Mouse (Mus musculus): Measurements from ENCODE around the gene Calr.
A peak's percentile ranks its signal among the peaks of the same experiment; 100 is the strongest.

Calr gene

DNA sequence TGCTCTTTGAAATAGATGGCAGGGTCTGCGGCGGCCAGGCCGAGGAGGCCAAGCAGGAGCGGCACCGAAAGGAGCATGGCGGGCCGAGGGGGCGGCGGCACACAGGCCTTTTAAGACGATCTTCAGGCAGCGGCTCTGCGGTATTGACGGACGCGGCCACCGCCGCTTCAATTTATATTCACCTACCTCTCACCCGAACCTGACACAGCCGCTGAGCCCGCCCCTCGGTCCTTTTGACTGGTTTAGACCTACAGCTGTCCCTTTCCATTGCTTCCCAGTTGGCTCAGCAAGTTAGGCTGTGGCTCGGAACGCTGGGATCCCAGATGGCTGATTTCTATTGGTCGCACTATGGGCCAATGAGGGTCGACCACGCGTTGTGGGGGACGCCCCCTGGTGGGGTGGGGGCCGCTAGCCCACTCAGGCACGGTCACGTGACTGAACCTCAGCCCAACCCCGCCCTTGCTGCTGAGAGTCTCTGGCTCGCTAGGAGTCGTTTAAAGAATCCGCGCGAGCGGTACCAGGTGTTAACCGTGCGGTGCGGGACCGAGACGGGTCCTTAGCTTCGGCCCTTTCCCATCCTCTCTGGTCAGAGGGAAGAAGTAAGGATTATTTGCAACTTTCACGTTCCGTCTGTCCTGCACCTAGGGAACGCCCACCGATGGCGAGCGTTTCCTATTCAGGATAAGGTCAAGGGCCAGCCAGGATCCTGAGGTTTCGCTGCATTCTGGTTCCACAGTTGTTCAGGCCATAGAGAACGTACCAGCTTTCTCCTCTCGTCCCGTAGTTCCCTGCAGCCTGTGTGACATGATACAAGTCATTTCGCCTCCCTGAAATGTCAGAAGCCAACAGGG, at the start of gene Calr:
TSS of gene Calr (minus strand) at position 213 of the 851 bp plus-strand sequence.
- DNase-seq (ENCODE audit: low spot score in 2 of 2): peak; percentile 99 to 100

DNA sequence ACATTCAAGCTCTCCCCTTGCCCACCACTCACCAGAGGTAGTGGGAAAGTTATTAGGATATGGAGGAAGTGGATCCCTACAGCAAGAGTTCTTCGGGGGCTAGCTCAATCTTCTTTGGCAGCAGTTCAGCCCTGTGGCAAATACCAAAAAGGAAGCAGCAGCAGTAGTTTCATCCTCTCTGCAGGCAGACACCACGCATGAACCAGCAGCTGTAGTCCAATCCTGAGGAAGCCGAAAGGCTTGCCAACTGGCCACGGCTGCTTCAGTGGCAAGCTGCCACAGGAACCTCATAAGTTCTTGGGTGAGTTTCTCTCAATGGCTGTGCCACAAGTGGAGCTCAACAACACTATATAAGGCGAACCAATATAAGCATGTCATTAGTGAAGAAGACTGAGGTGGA, 49.2 kb upstream of the Calr start:
- no peak for DNase-seq (ENCODE audit: low spot score in 2 of 2)

GRCm38 (mm10) chr8:84893709-84894134, 47.0 kb upstream of the Calr start, which contains the start of gene Gcdh:
Gene Gcdh (minus strand): TSS chr8:84893921.
- DNase-seq (ENCODE audit: low spot score in 2 of 2): peak; percentile 87 to 89

DNA sequence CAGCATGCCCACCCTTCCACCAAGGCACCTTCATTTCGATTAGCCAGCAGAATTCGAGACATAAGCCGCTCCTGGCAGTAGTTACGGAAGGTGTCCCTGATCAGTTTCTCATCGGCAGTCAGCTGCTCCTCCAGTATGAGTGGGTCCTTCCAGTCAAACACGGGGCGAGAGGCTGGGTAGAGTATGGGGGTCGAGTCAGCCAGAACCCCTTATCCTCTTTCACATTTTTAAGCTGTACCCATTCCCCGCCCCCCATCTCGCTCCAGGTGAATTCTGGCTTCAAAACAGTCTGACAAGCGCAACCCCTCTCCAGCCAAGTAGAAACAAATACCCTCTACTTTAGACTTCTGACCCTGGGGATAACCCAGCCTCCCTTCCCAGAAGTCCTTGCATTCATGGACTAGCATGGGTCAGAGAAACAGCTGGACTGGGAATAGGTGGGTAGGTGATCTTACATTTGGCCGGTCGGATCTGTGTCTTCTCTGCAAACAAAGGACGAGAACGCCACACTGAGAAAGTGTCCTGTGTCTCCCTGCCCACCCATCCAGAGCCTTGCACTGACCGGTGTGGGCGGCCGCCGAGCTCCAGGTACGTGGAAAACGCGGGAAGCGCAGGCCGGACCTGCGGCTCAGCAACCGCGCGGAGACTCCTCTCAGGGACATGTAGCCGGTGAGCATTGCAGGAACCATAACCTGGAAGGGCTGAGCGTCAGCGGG, 46.4 kb upstream of the Calr start:
- no peak for DNase-seq (ENCODE audit: low spot score in 2 of 2)

GRCm38 (mm10) chr8:84889141-84889540, 42.4 kb upstream of the Calr start:
- DNase-seq (ENCODE audit: low spot score in 2 of 2): no peak

DNA sequence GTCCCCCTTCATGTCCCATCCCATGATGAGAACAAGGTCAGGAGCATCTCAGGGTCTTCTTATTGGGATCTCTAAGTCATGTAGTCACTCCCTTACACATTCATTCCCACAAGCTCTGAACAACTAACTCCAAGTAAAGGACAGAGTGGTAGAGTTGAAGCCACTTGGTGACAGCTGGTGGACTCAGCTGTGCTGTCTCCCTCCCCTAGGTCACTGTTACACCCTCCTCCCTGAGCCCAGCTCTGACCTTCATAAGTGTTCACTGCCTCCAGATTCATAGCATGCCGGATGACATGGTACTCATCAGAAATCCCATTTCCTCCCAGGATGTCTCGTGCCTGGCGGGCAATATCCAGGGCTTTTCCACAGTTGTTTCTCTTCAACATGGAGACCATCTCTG, 41.5 kb upstream of the Calr start:
- DNase-seq (ENCODE audit: low spot score in 2 of 2): no peak

DNA sequence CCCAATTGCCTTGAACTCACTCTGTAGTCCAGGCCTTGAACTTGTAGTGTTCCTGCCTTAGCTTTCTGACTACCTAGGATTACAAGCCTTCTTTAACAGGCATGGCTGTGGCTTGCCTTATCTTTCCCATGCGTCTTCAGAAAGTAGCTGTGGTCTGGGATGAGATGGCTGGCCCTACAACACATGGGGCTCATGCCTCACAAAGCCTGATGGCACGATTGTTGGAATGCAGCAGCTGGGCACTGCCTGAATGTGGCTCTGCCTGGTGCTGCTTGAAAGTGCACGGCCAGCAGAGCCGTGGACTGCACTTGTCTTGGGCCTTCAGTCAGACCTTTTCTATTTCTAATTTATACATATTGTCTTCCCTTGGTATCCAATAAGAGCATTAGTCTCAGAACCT, 38.0 kb upstream of the Calr start:
- no peak for DNase-seq (ENCODE audit: low spot score in 2 of 2)

GRCm38 (mm10) chr8:84878915-84879314, 32.2 kb upstream of the Calr start:
- no peak for DNase-seq (ENCODE audit: low spot score in 2 of 2)

DNA sequence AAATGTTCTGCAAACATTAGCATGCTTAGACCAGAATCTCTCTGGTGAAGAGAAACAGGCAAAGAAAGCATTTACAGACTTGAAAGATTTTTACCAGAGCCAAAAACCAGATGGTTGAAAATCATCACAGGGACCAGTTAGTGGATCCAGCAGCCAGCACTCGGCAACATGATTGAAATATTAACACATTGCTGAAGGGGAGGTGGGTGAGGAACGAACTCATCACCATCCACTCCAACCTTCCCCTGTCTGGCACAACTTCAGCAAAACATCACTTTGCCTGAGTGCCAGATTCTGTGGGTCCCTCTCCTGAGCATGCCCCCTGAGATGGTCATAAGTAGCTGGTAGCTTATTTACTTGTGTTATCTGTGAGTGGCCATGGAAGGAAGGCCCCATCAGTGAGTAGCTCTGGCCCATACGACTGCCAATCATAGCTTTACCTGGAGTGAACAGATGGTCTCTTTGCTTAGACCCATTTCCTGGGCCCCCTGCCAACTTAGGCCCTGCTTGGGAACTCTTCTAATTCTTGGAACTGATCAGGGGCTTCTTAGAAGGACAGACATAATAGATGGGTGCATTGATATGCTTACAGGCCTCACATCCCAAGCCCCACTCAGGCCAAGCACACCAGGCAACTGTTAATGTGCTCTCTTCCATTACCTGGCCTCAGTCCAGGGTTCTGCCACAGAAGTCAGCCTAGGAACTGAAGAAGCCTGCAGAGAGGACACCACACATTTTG, 30.7 kb upstream of the Calr start:
- no peak for DNase-seq (ENCODE audit: low spot score in 2 of 2)

DNA sequence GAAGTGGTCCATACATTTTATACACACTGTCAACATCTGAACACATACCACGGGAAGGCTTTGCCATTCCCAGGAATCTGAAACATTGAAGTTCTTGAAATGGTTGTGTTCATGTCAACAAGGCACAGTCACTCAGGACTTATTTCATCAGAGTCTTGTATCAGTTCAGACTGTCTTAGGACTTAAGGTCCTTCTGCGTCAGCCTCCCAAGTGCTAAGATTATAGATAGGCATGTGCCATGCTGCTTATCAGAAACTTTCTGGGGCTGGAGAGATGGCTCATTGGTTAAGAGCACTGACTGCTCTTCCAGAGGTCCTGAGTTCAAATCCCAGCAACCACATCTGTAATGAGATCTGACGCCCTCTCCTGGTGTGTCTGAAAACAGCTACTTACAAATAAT, 27.6 kb upstream of the Calr start:
- DNase-seq (ENCODE audit: low spot score in 2 of 2): no peak

GRCm38 (mm10) chr8:84873016-84873415, 26.3 kb upstream of the Calr start:
- no peak for DNase-seq (ENCODE audit: low spot score in 2 of 2)

GRCm38 (mm10) chr8:84872309-84872965, 25.7 kb upstream of the Calr start:
- DNase-seq (ENCODE audit: low spot score in 2 of 2): peak in 1 of 2 experiments; percentile 29

DNA sequence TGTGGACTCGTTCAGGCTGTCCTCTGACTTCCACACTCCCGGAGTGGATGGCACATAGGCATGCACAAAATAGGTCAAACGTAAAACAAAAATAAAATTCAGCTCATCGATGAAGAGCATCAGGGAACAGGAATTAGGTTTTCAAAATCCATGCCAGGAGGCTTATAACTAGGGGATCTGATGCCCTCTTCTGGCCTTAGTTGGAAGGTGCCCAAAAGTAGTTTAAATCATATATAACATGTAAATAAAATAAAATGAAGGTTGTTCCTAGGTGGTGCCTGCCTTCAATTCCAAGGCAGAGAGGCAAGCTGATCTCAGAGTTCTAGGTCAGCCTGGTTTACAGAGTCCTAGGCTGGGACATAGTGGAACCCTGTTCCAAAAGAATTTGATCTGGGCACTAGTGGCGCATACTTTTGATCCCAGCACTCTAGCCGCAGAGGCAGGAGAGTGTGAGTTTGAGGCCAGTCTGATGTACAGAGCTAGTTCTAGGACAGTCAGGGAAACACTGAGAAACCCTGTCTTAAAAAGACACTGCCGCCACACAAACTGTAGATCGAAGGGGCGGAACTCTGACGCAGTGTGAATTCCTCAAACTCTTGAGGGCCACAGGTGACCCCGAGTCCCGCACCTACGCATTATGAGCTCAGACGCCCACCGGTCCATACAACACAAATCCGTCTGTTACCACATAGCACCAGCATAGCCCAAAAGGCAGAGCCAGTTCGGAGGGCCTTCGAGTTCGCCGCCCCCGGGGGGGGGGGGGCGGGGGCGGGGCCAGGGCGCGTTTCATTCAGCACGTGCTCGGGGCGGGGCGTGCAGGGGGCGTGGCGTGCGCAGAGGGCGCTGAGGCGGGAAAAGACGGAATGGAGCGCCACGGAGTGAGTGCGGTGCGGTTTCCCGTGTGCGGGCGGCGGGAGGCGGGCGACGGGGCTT, 24.9 kb upstream of the Calr start, which contains the start of gene Syce2:
TSS of gene Syce2 (plus strand) at position 736 of the 933 bp plus-strand sequence.
- DNase-seq (ENCODE audit: low spot score in 2 of 2): peak; percentile 57 to 66

- peak; percentile 82 to 90 for DNase-seq (ENCODE audit: low spot score in 2 of 2)
These were observed 10.2 kb upstream of the Calr start, which contains the start of gene Farsa for GRCm38 (mm10) chr8:84856864-84857441. Gene Farsa (plus strand): TSS chr8:84856989.

DNA sequence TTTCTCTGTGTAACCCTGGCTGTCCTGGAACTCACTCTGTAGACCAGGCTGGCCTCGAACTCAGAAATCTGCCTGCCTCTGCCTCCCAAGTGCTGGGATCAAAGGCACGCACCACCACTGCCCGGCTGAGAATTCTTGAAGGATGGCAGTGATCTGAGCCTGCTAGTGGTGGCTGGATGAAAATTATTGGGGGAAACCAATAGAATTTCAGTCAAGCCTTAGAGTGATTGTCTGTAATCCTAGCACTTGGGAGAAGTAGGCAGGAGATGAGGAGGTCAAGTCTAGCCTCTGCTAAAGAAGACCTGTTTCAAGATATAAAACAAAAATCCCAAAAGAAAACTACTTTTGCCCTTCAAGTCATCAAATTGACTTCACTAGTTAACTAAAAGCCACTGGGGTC, 9.7 kb upstream of the Calr start:
- no peak for DNase-seq (ENCODE audit: low spot score in 2 of 2)

DNA sequence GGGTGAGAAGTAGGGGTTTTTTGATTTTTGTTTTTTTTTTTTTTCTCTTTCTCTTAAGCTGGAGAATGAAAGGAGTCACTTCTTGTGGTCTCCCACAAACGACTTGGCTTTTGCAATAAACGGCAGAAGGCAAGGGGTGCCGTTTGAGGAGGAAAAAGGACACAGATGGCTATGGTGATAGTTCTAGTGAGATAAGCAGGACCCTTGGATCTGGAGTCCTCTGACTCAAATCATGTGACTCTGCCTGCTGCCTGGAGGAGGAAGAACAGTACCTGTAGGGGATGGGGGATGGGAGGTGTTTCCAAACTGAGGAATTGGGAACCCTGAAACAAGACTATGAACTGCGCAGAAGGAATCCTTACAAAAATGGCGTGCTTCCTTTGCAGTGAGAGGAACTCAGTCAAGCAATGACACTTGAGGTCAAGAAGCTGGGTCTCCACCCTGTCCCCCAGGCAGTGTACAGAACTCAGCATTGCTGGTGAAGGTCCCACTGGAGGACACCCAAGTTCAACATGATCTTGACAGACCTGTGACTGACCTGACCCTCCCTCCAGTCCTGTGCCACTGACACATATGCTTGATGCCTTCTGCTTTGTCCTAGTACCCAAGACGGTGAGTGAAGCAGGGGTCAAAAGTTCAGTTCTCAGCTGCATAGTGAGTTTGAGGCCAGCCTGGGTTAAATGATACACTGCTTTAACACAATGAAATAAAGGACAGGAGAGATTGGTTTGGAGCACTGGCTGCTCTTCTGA, 1.1 kb upstream of the Calr start:
- DNase-seq (ENCODE audit: low spot score in 2 of 2): peak in 1 of 2 experiments; percentile 26

DNA sequence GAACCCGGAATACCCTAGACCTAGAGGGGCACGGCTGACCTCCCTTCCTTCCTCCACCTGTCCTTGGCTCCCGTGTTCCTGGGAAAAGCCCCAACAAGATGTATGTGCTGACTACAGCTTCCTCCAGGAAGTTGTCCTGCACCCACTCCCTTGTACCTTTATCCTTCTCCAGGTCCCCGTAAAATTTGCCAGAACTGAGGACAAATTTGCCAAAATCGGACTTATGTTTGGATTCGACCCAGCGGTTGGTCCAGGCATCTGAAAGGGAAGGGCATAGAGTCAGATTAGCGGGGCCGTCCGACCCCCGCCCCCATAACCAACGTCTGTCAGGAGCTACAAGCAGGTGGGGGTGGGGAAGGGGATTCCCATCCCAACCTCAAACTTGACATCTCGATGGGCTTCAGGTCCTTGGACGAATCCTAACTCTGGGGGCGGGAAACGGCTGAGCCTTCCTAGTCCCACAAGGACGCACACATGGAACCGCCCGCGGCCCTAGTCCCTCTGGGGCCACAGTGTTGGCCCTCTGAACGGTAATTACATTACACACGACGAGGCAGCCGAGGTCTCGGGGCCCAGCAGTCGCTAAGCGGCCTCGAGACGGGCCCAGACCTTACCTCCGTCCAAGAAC, 526 bp downstream of the Calr start:
- peak in 1 of 2 experiments; percentile 39 for DNase-seq (ENCODE audit: low spot score in 2 of 2)

GRCm38 (mm10) chr8:84845355-84846093, 1.2 kb downstream of the Calr start:
- DNase-seq (ENCODE audit: low spot score in 2 of 2): peak; percentile 28 to 49

Data from frontal cortex, postnatal 10 days (tissue).